Mouse (Mus musculus) neural tube, embryonic 11.5 days (tissue): ENCODE measurements around the gene Vamp3. TPM values are rescaled to one million over a fixed set of nuclear protein-coding genes. Genes with fewer than 3 reads are reported as not detected.
A peak's percentile ranks its signal among the peaks of the same experiment; 100 is the strongest.

Experiments
- ATAC-seq: fragments of 200-750 bp; cut with Nextera tagmentation; 2 replicates; pipeline ENCODE4 v1.8.0; 2017; ENCODE audit warnings: moderate number of reproducible peaks, mild to moderate bottlenecking, moderate TSS enrichment, moderate library complexity; ENCODE audit not compliant: insufficient read depth, low FRiP score, low TSS enrichment
- DNase-seq: peaks from one replicate; pipeline ENCODE4 v3.0.0-alpha.2; 2015; ENCODE audit warnings: low spot score
- H3K27ac ChIP-seq: fragments of 300-500 bp; sonication (generic); 2 replicates; pipeline ENCODE4 v1.5.1; 2014; ENCODE audit warnings: low read depth, mild to moderate bottlenecking, low read length
- H3K27me3 ChIP-seq: fragments of 300-500 bp; sonication (generic); 2 replicates; pipeline ENCODE4 v1.6.1; 2014; ENCODE audit warnings: mild to moderate bottlenecking, low read length, mixed read lengths; ENCODE audit not compliant: control insufficient read depth, insufficient read depth
- H3K36me3 ChIP-seq: fragments of 300-500 bp; sonication (generic); 2 replicates; pipeline ENCODE4 v1.6.1; 2014; ENCODE audit warnings: mild to moderate bottlenecking, low read length, moderate library complexity, mixed read lengths; ENCODE audit not compliant: control insufficient read depth, insufficient read depth
- H3K4me1 ChIP-seq: fragments of 300-500 bp; sonication (generic); 2 replicates; pipeline ENCODE4 v1.6.1; 2014; ENCODE audit warnings: low read length, mixed read lengths; ENCODE audit not compliant: control insufficient read depth, insufficient read depth
- H3K4me2 ChIP-seq: fragments of 300-500 bp; sonication (generic); 2 replicates; pipeline ENCODE4 v1.6.1; 2014; ENCODE audit warnings: low read depth, mild to moderate bottlenecking, moderate library complexity
- H3K4me3 ChIP-seq: fragments of 300-500 bp; sonication (generic); 2 replicates; pipeline ENCODE4 v1.5.1; 2014; ENCODE audit warnings: low read depth, low read length
- H3K9ac ChIP-seq: fragments of 300-500 bp; sonication (generic); 2 replicates; pipeline ENCODE4 v1.6.1; 2014; ENCODE audit warnings: mild to moderate bottlenecking, low read length
- H3K9me3 ChIP-seq: fragments of 300-500 bp; sonication (generic); 2 replicates; pipeline ENCODE4 v1.6.1; 2016; ENCODE audit warnings: low read length; ENCODE audit not compliant: control insufficient read depth
- WGBS: fragments of 180-500 bp; shearing (Covaris S2); extraction: QIAGEN DNeasy Blood & Tissue Kit; methylation state at CpG from one replicate; pipeline ENCODE4 v1.1.7; 2014; 5-methylcytosine and 5-hydroxymethylcytosine counted together
- polyA plus RNA-seq: library from polyadenylated mRNA; unstranded; fragments of >200 nt; fragmentation: Nextera tagmentation; extraction: Ambion mirVana; gene quantifications from 2 replicates; pipeline ENCODE4 v1.2.1, GENCODE M21; 2014

The Vamp3 gene
- polyA plus RNA-seq, 1 experiment from 2014 or later: 66.1 TPM

DNA sequence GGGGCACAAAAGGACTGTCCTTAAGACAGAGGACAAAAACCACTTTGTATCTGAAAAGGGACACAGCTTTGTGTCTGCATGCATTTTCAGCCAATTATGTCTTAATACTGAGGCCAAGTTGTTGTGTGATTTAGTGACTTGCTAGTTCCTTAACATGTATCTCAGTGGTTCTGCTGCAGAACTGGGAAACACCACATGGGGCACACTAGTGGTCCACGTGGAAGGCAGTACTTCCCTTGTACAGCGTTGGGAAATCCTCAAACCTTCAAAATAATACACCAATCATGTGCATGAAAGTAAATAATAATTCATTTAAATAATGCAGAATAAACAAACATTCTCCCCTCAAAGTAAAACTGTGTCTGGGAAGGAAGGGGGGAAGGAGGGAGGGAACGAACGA lies 11.0 kb upstream of the Vamp3 start:
- no peaks in the 10 kb centered on the region; the same call in 1 of the 2 replicates for H3K36me3 ChIP-seq
- H3K27ac ChIP-seq: no peak overlapping the region
- no peaks in the 10 kb centered on the region for H3K9me3 ChIP-seq
- H3K27me3 ChIP-seq: no peaks in the 10 kb centered on the region
- 81% methylated on average over 4 of the region's 4 CpGs for WGBS
- no peak overlapping the region for H3K4me2 ChIP-seq
- H3K4me3 ChIP-seq: no peak overlapping the region
- H3K4me1 ChIP-seq: no peaks in the 10 kb centered on the region
- no peak for DNase-seq
- H3K9ac ChIP-seq: no peak overlapping the region
- ATAC-seq: no peak

DNA sequence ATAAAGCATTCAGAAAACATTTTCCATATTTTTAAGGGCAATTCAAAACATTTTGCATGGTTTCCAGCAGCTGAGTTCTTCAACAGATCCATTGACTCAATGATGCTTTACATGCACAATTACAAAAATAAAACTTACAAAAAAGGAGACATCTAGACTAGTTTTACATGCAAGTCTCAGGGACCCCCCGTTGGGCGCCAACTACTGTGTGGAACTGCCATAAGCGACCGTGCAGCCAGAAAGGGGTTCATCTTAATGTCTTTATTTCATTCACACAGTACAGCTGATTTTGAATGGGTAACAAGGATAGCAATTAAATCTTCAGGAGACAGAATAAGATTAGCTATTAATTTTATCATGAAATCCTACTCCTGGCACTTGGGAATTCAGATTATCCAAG lies 1.8 kb upstream of the Vamp3 start:
- no peak overlapping the region for H3K27ac ChIP-seq
- 94% methylated on average over 4 of the region's 4 CpGs for WGBS
- no peak overlapping the region for H3K4me3 ChIP-seq
- no peak for ATAC-seq
- H3K27me3 ChIP-seq: no peaks in the 10 kb centered on the region
- DNase-seq: no peak
- H3K36me3 ChIP-seq: no peaks in the 10 kb centered on the region
- no peaks in the 10 kb centered on the region for H3K9me3 ChIP-seq
- H3K4me2 ChIP-seq: no peak overlapping the region
- H3K4me1 ChIP-seq: peaks cover 5% of the 10 kb centered on the region; the same call in 1 of the 2 replicates
- H3K9ac ChIP-seq: no peak overlapping the region

DNA sequence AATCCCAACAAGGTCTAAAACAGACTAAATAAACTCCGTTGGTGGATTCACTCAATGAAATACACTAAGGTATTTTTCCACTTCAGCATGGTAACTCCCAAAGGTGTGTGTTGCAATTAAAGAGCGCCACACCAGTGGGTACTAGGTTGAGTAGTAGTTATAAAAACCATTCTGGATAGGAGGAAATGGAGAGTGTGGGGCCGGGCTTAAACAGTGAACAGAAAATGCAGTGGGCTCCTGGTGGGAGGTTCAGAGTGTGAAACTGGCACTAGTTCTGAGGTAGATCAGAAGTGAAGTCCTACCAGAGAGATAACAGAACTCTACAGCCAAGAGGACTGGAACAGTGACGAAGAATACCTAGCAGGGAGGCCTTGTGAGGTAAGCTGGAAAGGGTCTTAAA lies 871 bp upstream of the Vamp3 start:
- H3K4me2 ChIP-seq: peak overlapping the region; percentile 53
- no peak overlapping the region; the same call in 1 of the 2 replicates for H3K9ac ChIP-seq
- no peak overlapping the region for H3K27ac ChIP-seq
- no peaks in the 10 kb centered on the region for H3K9me3 ChIP-seq
- H3K4me1 ChIP-seq: peaks cover 5% of the 10 kb centered on the region; the same call in 1 of the 2 replicates
- no peak overlapping the region for H3K4me3 ChIP-seq
- 81% methylated on average over 4 of the region's 4 CpGs for whole genome bisulfite sequencing
- H3K27me3 ChIP-seq: no peaks in the 10 kb centered on the region
- DNase-seq (no peak), ATAC-seq (no peak)
- no peaks in the 10 kb centered on the region; the same call in 1 of the 2 replicates for H3K36me3 ChIP-seq

DNA sequence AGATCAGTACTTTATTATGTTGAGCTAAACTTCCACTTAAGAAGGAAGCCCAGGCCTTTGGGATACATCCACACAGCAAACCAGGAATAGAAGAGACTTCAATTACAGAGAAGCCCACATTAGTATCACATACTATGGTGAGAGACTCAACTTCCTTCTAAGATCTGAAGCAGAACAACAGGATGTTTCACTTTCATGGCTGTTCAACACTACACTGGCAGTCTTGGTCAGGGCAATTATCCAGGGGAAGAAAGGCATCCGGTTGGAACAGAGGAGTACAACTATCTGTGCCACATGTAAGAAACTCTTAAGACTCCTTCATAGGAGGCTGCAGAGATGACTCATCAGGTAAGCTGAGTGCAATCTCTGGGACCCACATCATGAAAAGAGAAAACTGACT lies 6.6 kb downstream of the Vamp3 start:
- WGBS: 86% methylated on average over 1 of the region's 1 CpGs
- Histone ChIP-seq H3K27me3 (no peaks in the 10 kb centered on the region), H3K4me3 (no peak overlapping the region), H3K27ac (no peak overlapping the region), H3K4me1 (no peaks in the 10 kb centered on the region), H3K9me3 (no peaks in the 10 kb centered on the region), H3K4me2 (no peak overlapping the region), H3K9ac (no peak overlapping the region), H3K36me3 (no peaks in the 10 kb centered on the region; the same call in none of the 2 replicates)
- no peak for DNase-seq
- no peak for ATAC-seq

DNA sequence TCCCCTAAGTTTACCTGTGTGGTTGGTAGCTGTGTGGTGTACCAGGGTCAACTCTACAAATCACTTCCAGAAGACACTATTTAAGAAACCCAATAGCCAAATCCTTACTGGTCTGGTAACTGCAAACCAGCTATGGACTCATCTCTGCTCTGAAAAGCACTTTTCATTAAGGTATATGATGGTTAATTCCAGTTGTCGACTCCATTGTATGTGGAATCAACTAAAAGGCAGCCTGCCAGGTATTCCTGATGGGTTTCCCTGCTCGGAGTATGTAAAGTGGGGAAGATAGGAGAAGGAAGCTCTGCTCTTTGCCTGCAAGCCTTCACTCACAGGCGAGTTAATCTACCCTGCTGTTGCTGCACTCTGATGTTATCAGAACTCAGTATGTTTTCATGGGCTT lies 11.2 kb downstream of the Vamp3 start:
- 89% methylated on average over 3 of the region's 3 CpGs for WGBS
- no peak for DNase-seq
- Histone ChIP-seq H3K27me3 (no peaks in the 10 kb centered on the region), H3K4me3 (no peak overlapping the region), H3K27ac (no peak overlapping the region), H3K36me3 (no peaks in the 10 kb centered on the region; the same call in 1 of the 2 replicates), H3K9ac (no peak overlapping the region), H3K4me2 (no peak overlapping the region), H3K9me3 (no peaks in the 10 kb centered on the region), H3K4me1 (peaks cover 13% of the 10 kb centered on the region)
- ATAC-seq: no peak

DNA sequence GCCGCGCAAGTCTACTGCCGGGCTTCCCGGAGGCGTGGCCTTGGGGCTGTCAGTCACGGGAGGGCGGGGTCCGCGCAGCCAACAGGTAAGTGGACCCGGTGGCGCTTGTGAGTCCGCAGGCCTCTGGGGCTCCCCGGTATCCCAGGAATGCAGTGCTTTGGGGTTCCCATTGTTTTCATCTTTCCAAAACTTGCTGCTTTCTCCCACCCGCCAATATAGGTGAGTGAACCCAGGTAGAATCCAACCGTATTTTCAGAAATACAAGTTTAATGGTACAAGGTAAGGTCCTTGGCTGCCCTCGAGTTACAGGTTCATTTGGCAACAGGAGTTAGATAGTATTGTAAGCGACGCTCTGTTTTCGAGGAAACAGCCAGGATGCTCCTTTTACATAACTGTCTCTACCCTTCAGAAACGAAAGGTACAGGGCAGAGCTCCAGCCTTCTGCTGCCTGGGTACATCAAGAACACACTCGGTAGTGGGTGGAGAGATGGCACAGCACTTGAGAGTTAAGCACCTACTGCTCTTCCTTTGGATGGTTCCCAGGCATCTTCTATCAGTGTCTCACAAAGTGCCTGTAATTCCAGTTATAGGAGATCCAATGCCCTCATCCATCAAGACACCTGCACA lies 12.7 kb downstream of the Vamp3 start:
- H3K27ac ChIP-seq: no peak overlapping the region
- DNase-seq (no peak), ATAC-seq (no peak; the same call in 1 of the 2 replicates)
- peak overlapping the region; percentile 47 for H3K4me3 ChIP-seq
- no peaks in the 10 kb centered on the region for H3K9me3 ChIP-seq
- H3K36me3 ChIP-seq: no peaks in the 10 kb centered on the region; the same call in 1 of the 2 replicates
- H3K4me2 ChIP-seq: peak overlapping the region; percentile 94
- peaks cover 13% of the 10 kb centered on the region for H3K4me1 ChIP-seq
- WGBS: 5% methylated on average over 21 of the region's 21 CpGs
- H3K9ac ChIP-seq: peak overlapping the region; percentile 24
- H3K27me3 ChIP-seq: no peaks in the 10 kb centered on the region

DNA sequence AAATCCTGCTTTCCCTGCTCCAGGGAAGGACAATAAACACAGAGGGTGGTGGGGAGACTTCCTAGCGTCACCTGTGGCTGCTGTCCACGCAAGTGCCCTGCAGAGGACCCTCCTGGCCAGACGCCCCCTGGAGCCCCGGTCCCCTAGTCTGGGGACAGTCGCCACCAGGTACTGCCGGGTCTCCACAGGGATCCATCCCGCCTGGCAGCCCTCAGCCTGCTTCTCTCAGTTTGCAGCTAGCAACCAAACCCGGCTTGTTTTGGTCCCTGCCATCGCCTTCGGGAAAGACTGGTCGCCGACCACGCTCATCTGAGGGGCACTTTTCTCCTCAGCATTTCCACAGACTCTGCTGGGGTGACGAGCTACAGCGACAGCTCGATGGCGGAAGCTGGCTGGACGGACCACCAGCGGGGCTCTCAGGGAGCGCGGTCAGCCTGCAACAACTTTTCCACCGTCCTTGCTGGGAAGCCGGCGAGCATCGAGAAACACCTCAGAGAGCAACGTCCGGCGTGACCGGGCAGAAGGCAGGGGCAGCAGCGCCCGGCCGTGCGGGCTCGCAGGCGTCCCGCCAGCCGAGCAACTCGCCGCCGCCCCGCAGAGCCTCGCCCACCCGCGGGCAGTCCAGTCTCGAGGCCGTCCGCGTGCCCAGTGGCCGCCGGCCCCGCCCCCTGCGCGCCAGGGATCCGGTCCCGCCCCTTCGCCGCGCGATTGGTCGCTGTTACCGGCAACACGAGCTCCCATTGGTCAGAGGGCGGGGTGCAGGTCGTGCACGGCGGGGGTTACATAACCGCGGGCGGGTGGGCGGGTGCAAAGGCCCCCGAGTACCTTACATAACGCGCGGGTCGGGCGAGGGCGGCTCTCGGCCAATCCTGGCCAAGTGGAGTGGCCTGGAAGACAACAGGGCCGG lies 13.5 kb downstream of the Vamp3 start, which contains the start of gene Per3:
Per3 (minus strand) TSS at position 629 of the 907 bp plus-strand sequence.
- no peaks in the 10 kb centered on the region for H3K9me3 ChIP-seq
- H3K36me3 ChIP-seq: no peaks in the 10 kb centered on the region; the same call in 1 of the 2 replicates
- peak within 1 kb of the TSS; percentile 94 for H3K4me2 ChIP-seq
- under 1% methylated on average over 62 of the region's 79 CpGs for WGBS
- DNase-seq (peak; percentile 93), ATAC-seq (peak; percentile 96)
- H3K27ac ChIP-seq: no peak within 1 kb of the TSS
- H3K4me1 ChIP-seq: peaks cover 13% of the 10 kb centered on the region
- H3K9ac ChIP-seq: peak within 1 kb of the TSS; percentile 66
- H3K4me3 ChIP-seq: peak within 1 kb of the TSS; percentile 47
- no peaks in the 10 kb centered on the region for H3K27me3 ChIP-seq

DNA sequence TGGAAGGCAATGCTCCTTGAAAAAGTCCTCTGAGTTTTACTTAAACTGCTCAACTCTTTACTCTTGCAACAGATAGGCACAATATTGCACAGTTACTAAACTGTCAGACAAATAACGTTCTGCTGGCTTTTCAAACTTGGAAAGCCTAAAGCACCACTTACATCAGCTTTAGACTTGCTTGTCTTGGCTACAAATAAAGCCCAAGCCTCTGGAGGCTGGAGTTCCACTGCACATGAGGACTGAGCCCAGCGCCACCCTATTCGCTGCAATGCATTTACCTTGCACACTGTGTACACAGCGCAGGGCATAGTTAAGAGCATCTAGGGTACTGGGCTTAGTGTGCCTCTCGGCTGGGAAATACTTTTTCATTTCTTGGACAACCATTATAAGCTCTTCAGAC lies 14.5 kb downstream of the Vamp3 start:
- Histone ChIP-seq H3K4me3 (no peak overlapping the region), H3K9ac (no peak overlapping the region), H3K27me3 (no peaks in the 10 kb centered on the region), H3K36me3 (no peaks in the 10 kb centered on the region), H3K4me1 (peaks cover 13% of the 10 kb centered on the region), H3K4me2 (peak overlapping the region; percentile 94), H3K27ac (no peak overlapping the region), H3K9me3 (no peaks in the 10 kb centered on the region)
- ATAC-seq (no peak), DNase-seq (no peak)
- 37% methylated on average over 5 of the region's 5 CpGs for WGBS
